Mouse (Mus musculus): Measurements from ENCODE around the gene Gm4881.

Gm4881 gene

DNA sequence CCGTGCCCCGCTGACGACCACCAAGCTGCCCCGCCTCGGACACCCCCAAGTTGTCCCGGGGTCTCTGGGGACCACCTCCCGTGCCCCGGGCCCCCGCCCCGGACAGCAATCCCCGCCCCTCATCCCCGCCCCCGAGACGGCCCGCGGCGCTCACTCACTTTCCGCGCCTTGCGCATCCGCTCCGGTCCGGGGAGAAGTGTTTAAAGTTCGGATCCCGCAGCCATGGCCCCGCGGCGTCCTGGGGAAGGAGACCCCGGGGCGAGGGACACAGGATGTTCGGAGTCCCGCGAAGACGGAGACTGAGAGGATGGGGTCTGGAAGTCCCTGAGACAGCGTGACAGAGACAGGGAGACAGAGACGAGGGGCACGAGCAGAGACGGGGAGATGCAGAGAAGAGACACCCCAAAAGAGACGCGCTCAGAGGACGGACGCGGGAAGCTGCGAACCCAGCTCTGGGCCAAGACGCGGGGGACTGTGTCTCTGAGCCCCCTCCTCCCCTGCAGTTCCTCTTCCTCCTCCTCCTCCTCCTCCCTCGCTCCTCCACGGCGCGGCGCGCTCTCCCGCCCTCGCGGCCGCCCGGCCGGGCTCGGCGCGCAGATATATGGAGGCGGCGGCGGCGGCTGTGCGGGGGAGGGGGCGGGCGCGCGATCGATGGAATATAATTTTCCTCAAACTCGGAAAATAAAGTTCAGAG lies at the start of gene Gm4881:
Gene Gm4881, minus strand, starts transcription at position 238 of the 694 bp plus-strand sequence.
- DNase-seq (ENCODE audit: low spot score in 2 of 2), result no peak

DNA sequence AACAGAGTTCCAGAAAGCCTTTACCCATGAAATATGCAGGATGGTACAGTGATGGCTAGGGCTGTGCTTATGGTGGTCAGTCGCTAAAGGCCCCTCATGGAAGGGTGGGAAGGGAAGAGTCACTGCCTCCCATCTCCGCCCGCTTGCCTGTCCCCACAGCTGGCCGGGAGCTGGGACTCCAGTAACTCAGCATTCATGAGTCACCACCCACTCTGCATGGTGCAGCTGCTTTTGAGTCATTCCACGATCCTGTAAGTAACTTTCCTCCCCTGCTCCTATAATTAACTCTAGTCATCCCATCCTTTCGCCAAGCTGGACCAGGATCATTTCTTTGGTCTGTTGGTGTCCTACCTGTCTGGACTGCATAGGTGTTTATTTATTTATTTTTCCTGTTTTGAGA lies 48.8 kb upstream of the Gm4881 start:
- DNase-seq (ENCODE audit: low spot score in 2 of 2), result peak; percentile 55 to 62

DNA sequence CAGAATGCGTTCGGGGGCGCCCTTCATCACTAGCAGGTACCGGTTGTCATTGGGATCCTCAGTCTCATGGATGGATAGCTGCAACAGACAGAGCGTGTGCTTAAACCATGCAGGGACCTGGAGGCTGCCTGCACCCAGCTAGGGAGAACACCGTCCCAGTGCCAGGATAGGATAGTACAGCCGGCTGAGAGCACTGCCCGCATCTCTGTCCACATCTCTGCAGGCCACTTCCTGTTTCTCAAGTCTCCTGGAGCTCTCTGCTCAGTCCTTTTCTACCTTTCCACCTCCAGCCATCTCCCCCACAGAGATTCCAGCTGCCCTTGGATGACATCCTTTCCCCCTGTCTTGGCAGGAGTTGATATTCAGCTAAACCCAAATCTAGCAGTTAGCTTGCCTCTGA lies 46.2 kb upstream of the Gm4881 start:
- DNase-seq (ENCODE audit: low spot score in 2 of 2), result no peak

DNA sequence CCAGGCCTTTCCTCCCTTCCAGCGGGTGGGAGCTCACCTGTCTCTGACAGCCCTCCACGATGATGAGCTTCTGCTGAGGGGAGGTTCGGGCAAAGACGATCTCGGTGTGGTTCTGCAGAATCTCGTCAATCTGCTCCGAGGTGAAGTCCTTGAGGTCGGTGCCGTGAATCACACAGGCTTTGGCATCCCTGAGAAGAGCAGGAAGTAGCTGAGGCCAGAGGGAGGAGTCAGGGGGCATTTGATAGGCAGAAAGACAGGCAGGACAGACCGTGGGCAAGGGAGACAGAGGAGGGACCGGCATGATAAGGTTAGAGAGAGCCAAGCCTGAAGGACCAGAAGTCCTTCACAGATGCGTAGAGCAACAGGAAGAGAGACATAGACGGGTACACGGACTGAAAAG lies 43.6 kb upstream of the Gm4881 start:
- no peak for DNase-seq (ENCODE audit: low spot score in 2 of 2)

DNA sequence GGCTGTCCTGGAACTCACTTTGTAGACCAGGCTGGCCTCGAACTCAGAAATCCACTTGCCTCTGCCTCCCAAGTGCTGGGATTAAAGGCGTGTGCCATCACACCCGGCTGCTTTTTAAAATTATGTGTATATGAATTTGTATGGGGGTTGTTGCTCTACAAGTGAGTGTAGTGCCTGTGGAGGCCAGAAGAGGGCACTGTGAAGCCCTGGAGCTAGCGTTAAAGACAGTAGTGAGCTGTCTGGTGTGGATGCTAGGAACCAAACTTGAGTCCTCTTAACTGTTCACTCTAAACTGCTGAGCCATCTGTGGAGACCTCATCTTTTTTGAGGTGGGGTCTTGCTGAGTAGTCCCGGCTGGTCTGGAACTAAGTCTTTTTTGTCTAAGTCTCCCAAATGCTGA lies 41.5 kb upstream of the Gm4881 start:
- DNase-seq (ENCODE audit: low spot score in 2 of 2), result no peak

DNA sequence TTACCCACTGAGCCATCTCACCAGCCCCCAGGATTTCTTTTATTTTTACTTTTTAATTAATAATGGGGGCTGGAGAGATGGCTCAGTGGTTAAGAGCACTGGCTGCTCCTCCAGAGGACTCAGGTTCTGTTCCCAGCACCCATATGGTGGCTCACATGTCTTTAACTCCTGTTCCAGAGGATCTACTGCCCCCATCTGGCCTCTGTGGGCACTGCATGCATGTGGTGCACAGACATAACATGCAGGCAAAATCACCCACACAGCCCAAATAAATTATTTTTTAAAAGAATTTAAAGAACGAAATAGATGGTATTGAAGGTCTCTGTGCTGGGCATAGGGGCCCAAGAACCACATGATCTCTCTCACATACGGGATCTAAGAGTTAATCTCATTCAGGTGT lies 40.0 kb upstream of the Gm4881 start:
- no peak for DNase-seq (ENCODE audit: low spot score in 2 of 2)

DNA sequence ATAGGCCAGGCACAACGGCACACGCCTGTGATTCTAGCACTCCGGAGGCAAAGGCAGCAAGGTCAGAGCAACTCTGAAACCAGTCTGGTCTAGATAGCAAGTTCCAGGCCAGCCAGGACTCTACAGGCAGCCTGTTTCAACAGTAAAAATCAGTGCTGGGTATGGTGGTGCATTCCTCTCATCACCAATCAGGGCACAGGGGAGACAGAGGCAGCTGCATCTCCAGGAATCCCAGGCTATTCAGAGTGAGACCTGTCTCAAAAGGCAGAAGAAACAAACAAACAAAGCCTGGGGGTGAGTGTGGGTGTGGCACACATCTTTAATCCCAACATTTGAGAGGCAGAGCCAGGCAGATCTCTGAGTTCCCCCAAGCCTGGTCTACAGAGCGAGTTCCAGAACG lies 39.1 kb upstream of the Gm4881 start:
- no peak for DNase-seq (ENCODE audit: low spot score in 2 of 2)

DNA sequence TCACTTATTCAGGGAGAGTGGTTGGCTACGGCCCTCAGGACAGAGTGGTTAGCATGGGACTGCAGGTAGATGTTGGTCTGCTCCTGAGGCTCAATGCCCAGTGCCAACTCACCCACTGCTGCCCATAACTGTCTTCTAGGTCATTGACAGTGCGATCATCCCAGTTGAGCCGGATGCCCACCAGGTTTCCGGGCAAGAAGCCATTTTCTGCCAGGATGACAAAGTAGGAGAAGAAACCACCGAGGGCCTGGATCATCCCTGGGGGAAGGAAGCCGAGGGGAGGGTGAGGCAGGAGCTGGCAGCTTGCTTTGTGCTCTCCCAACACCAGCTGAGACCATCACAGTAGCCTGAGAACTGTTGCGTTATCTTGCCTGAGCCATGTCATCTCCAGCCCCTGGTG lies 36.1 kb upstream of the Gm4881 start:
- DNase-seq (ENCODE audit: low spot score in 2 of 2), result no peak

DNA sequence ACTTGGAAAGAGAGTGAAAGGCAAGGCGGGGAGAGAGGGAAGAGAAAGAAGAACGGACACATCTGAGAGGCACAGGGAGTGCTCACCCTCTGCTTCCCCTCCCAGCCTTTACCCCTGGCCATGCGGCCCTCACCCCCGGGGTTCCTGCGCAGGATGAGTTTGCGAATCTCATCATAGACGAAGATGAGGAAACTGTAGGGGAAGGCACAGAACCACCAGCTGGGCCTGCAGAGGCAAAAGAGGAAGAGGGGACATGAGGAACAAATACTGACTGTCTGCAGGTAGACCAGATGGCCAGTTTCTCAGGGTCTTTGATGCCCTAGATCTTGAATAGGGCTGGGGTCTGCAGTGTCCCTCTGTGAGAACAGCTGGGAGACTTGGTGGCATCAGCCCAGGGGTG lies 34.5 kb upstream of the Gm4881 start:
- no peak for DNase-seq (ENCODE audit: low spot score in 2 of 2)

DNA sequence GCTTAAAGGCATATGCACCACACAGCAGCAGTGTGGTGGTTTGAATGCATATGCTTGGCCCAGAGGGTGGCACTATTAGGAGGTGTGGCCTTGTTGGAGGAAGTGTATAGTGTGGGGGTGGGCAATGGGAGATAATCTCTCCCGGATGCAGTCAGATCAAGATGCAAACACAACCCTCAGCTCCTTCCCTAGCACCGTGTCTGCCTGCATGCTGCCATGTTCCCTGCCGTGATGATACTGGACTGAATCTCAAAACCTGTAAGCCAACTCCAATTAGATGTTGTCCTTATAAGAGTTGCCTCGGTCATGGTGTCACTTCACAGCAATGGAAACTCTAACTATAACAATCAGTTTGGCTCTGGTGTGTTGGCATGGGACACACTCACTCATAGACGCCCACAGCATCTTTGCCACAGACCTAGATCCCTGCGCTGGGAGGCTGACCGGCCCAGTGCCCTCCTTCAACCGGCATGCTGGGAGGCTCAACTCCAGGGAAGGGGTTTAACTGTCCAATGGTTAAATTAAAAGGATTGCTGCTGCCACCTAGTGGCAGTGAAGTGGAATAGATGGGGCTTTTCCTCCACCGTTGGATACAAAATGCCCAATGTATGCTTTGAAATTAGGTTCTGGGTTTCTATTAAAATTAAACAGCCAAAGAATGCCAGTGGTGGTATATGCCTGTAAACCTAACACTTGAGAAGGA lies 30.8 kb upstream of the Gm4881 start:
- DNase-seq (ENCODE audit: low spot score in 2 of 2), result no peak

DNA sequence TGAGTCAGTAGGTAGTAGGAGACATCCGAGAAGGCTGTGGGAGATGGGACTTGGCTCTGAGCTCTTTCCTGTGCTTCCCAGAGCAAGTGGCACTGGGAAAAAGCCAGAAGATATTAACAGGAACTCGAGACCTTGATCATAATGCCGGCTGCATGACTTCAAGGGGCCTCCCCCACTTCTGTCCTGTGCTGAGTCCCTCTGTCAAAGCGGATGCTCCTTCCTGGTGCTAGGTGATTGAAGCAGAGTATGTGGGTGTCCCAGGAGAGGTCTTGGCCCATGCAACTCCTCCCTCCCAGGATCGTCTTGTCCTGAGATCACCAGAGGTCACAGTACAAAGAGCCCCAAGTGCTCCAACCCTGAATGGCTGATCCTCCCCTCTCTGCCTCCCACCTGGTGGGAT lies 29.6 kb upstream of the Gm4881 start:
- DNase-seq (ENCODE audit: low spot score in 2 of 2), result no peak

DNA sequence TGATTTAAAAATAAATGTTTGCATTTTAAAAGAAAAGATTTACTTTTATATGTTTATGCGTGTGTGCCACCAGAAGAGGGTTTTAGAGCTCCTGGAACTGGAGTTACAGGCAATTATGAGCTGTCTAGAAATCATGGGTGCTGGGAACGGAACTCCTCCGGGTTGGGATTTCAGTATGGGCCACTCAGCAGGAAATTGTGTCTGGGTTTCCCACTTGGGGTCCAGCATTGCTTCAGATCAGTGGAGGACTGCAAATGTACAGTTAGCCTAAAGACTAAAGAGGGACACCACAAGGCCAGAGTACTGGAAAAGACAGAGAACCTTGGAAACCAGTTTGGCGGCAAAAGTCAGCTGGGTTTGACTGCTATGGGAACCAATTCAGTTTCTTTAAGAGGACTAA lies 28.9 kb upstream of the Gm4881 start:
- DNase-seq (ENCODE audit: low spot score in 2 of 2), result no peak

DNA sequence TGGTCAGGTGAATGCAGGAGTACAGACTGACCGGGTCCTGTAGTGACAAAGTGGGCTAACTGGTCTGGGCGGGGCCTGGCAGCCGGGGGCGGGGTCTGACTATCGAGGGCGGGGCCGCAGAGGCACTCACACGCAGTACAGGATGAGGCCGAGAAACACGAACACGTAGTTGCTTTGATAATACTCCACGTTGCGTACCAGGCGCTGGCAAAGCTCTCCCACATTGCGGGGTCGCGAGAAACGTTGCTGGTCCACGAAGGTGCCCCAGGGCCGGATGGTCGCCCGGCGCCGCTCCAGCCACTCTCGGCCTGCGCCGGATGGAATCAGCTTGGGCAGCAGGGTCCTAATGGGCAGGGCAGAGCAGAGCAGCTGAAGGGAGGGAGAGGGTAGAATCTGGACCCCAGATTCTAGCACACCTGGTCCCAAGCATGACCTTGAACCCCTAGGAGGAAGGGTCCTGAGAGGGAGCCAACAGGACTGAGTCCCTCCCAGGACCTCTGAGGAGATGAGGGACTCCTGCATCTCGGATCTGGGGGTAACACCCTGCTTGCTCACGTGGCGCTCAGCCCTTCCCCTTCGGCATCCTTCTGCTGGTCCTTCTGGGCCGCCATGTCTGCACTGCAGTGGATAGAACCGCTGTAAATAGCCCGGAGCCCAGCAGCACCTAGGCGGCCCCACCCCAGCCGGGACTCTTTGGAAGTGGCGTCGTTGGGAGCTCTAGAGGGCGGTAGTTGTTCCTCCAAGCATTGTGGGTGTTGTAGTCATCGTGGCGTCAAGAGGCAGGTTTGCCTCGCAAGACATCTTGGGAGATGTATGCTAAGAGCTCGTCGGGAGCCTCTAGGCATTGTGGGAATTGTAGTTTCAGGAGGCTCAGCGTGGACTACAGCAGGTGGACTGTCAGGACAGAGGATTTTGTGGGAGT lies 27.9 kb upstream of the Gm4881 start, which contains the start of gene Rabac1:
Gene Rabac1, minus strand, starts transcription at position 783 of the 922 bp plus-strand sequence.
- peak; percentile 92 to 96 for DNase-seq (ENCODE audit: low spot score in 2 of 2)

DNA sequence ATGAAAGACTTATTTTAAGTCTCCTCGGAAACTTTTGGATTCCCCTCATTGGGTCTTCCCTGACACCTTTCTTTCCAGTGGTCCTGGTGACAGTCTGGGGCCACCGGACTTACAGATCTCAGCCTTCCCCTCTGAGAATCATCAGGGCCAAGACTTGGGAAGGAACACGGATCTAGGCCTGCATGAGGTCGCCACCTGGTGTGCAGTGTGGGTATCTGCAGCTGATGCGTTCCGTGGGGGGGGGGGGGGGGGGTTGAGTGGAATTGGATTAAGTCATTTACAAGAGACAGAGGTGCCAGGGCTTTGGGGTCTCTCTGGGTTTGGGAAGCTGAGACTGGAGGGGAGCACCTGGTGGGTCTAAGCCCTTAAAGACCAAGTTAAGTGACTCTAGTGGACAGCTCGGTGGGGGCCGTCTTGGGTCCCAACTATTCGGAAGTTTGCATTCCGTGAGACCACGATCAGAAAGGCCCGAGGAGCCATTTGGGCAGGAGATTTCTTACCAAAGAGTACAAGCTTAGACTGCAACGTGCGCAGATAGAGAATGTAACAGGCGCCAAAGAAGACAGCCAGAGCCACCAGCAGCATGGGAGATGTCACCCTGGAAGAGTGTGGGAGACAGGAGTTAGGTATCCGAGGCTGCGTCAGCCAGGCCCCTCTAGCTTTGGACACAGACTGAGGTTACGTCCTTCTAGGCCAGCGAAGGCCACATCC lies 27.1 kb upstream of the Gm4881 start:
- DNase-seq (ENCODE audit: low spot score in 2 of 2), result no peak

DNA sequence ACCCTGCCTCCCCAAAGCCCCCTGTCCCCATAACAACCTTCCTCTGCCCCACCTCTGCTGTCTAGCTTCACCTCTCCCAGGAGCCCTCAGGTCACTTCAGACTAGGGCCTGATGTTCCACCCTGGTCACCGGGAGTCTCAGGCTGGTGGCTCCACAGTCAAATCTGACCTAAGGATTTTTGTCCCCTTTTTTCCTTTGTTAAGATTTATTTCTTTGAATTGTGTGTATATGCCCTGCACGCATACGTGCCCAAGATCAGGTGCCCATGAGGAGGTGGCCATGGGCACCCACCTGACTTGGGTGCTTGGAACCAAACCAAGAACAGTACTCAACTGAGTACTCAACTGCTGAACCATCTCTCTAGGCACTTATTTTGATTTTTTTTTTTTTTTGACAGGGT lies 26.0 kb upstream of the Gm4881 start:
- DNase-seq (ENCODE audit: low spot score in 2 of 2), result no peak

DNA sequence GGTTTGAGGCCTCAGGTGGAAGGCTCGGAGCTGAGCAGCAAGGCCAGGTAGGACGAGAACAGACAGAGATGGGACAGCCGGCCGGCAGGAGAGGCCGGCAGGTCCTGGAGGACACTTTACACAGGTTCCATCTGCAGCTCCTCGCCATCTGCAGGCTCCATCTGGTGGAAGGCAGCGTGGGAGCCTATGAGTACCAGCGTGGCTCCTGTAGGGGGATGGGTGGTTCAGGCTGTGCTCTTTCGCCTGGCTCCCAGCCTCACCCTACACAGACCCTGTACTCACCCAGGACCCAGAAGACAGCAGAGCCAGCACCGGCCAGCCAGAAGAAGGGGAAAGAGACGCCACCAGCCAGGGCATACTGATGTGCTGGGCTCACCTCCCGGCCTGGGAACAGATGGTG lies 25.5 kb upstream of the Gm4881 start:
- DNase-seq (ENCODE audit: low spot score in 2 of 2), result peak in 1 of 2 experiments; percentile 71

DNA sequence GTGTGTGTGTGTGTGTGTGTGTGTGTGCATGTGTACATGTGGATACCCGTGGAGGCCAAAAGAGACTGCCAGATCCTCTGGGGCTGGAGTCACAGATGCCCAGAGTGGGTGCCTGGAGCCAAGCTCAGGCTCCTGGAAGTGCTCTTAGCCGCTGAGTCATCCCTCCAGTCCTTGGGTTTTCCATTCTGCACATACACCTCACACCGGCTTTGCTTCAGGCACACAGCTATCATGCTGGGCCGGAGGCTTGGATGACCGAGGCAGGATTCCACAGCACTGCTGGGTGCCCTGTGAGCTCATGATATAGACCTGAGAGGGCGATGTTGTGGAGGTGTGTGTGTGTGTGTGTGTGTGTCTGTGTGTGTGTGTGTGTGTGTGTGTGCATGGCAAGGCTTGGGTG lies 24.2 kb upstream of the Gm4881 start:
- no peak for DNase-seq (ENCODE audit: low spot score in 2 of 2)

DNA sequence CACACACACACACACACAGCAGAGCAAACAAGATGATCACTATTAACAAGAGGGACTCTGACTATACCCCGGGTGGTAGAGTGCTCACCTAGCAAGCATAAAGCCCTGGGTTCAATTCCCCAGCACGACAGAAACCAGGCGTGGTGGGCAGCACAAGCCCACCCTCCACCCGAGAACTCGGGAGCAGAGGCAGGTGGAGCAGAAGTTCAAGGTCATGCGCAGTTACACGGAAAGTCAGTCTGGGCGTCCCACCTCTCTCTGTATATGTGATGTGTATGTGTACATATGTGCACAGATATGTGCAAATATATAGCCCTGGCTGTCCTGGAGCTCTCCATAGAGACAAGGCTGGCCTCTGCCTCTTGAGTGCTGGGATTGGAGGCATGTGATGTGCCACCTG lies 23.7 kb upstream of the Gm4881 start:
- no peak for DNase-seq (ENCODE audit: low spot score in 2 of 2)

DNA sequence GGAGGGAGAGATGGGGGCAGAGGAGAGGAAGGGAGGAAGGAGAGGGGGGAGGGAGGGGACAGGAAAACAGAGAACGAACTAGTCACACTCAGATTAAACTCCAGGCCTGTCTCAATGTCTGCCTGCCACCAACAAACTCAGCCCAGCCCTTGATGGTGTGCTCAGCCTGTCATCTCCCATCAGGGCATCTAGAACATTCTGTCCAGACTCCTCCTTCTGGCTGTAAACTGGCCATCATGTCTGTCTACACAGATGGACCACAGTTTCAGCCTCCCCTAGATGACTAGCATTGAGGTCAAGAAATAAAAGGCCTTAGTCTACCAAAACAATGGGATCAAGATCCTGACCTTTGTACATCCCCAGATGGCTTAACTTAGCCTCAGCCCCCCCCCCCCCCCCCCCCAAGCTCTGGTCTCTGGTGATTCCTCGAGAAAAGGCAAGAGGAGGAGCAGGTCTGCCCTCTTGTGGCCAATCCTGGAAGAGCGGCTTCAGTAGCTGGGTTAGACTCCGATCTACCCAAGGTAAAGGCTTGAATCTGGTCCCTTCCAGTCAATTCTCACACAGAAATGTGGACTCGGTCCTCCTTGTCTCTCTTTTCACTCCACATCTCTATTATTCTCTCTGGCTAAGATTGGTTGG lies 20.7 kb upstream of the Gm4881 start:
- DNase-seq (ENCODE audit: low spot score in 2 of 2), result peak; percentile 83 to 91

DNA sequence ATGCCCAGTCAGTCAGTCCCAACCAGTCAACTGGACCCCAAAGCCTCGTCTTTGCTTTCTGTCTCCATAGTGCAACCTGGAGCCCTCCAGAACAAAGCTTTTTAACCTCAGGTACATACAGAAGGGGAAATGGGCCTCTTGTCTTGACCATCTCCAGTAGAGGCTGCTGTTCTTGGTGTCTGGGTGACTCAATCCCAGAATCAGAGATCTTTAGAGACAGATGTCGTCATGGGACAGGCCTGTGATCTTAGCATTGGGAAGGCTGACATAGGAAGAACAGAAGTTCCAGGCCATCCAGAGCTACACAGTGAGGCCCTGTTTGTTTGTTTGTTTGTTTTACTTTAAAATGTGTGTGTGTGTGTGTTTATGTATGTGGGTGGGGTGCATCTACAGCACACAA lies 20.0 kb upstream of the Gm4881 start:
- DNase-seq (ENCODE audit: low spot score in 2 of 2), result no peak

DNA sequence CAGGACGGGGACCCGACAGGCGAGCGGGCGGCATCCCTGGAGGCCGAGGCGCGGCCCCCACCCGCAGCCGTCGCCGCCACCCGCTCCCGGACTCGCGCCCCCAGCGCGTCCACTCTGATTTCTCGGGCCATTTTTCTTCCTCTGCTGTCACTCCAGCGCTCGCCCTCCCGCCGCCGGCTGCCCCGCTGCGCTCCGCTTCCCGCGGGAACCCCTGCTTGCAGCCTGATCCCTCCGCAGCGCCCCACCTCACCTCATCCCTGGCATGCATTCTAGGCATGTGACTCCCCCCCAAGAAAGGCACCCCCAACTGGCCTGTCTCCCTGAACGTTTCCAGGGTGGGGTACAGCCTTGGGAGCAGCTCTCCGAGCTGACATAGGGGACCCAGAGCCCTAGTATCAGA lies 10.9 kb upstream of the Gm4881 start:
- no peak for DNase-seq (ENCODE audit: low spot score in 2 of 2)

All from frontal cortex, postnatal 36 days (tissue).